Mouse (Mus musculus) bone marrow macrophage, adult 2 months (primary cell): ENCODE measurements at regions not wholly inside any gene's neighbourhood (a gene's known extent, or its start where the extent isn't known, plus 50 kb on each side); places are given as distances from the start of the nearest gene placed in this dataset.

ENCODE experiments used
- CTCF ChIP-seq: IDR thresholded peaks from 2 replicates; pipeline ENCODE4 v1.5.1; 2012; ENCODE audit warnings: low read depth, mild to moderate bottlenecking, low read length, moderate library complexity
- POLR2A ChIP-seq: IDR thresholded peaks from 2 replicates; pipeline ENCODE4 v1.6.1; 2012; ENCODE audit warnings: mild to moderate bottlenecking, low read depth, low read length, borderline replicate concordance

GRCm38 (mm10) chr7:106580424-106580823 is 100.0 kb downstream of the Olfr693 start:
- no peak for TF ChIP-seq CTCF
- no peak for TF ChIP-seq POLR2A
